ENCODE assay signal across 15 mouse cellular contexts in the genomic region with DNA sequence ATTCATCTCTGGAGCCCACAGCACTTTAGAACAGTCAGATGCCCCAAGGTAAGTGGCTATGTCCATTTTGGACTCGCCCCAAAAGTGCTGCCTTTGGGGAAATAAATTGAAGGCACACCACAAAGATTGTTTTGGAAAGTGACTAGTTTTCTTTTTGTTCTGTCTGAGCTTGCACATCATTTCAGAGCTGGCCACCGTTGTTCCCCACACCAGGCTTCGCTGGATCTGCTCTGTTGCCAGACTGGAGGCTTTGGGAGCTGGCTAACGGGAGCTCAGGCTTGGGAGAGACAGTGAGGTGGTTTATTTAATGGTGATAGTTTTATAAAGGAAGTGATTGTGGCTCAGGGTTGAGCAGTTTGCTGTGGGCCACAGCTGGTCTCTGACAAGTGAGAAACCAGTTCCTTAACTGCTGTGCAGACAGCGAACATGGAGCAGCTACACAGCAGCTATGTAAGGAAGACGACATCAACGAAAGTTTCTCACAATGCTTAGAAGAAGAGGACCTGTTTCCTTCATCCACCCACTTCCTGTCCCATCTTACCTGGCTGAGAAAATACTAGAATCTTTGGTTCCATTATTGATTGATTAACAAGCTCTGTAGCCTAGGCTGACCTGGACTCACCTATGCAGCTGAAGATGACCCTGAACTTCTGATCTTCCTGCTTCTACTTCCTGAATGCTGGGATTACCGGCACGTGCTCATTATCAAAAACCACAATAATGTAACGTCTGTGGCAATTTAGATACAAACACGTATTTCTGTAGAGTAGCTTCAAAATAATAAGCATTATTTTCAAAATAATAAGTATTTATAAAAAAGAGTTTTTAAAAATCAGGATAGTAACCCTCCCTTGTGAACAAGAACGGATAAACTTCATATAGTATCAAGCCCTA.
A peak's percentile ranks its signal among the peaks of the same experiment; 100 is the strongest.
DNase-seq lines count a peak whose midpoint lies in the region; ATAC-seq lines count a peak whose summit lies in the region.
"Had no signal": no experiment of that assay in that cellular context is flagged by ENCODE, and none has a peak within 500 bp of the region (broad histone marks: within the 10 kb centered on the region; RNA-seq: fewer than 3 reads in every experiment).

No protein-coding gene starts in this region.

- no peaks in the 10 kb centered on the region for H3K4me1 ChIP-seq in heart, embryonic 10.5 days
- peaks cover 18% of the 10 kb centered on the region for H3K4me1 ChIP-seq in lung, embryonic 15.5 days
- H3K4me1 ChIP-seq: hindbrain, embryonic 15.5 days; stomach, embryonic 15.5 days had no signal

- WGBS in heart, embryonic 10.5 days: 76% methylated on average over 12 of the region's 12 CpGs
- 57% methylated on average over 12 of the region's 12 CpGs for WGBS in lung, embryonic 15.5 days

- H3K36me3 ChIP-seq in heart, embryonic 10.5 days: no peaks in the 10 kb centered on the region
- H3K36me3 ChIP-seq in lung, embryonic 15.5 days: no peaks in the 10 kb centered on the region
- H3K36me3 ChIP-seq: embryonic facial prominence, embryonic 10.5 days; G1E; heart, embryonic 13.5 days; hindbrain, embryonic 15.5 days; stomach, embryonic 15.5 days had no signal

- no peak overlapping the region for H3K4me3 ChIP-seq in heart, embryonic 10.5 days
- no peak overlapping the region for H3K4me3 ChIP-seq in lung, embryonic 15.5 days
- H3K4me3 ChIP-seq: embryonic facial prominence, embryonic 10.5 days; heart, embryonic 13.5 days; hindbrain, embryonic 15.5 days; stomach, embryonic 15.5 days had no signal

- H3K9me3 ChIP-seq in heart, embryonic 10.5 days: 0 out of 2 replicates have a peak, but pooled peaks cover 3% of the 10 kb centered on the region
- no peaks in the 10 kb centered on the region for H3K9me3 ChIP-seq in lung, embryonic 15.5 days
- H3K9me3 ChIP-seq: embryonic facial prominence, embryonic 10.5 days; G1E; heart, embryonic 13.5 days; hindbrain, embryonic 15.5 days; stomach, embryonic 15.5 days had no signal

- no peak overlapping the region for H3K27ac ChIP-seq in heart, embryonic 10.5 days
- H3K27ac ChIP-seq in lung, embryonic 15.5 days: peak overlapping the region; percentile 54; the same call in 1 of the 2 replicates
- H3K27ac ChIP-seq: embryonic facial prominence, embryonic 10.5 days; heart, embryonic 13.5 days; hindbrain, embryonic 15.5 days; stomach, embryonic 15.5 days had no signal

- no peak overlapping the region for H3K9ac ChIP-seq in lung, embryonic 15.5 days
- H3K9ac ChIP-seq: heart, embryonic 13.5 days; hindbrain, embryonic 15.5 days; stomach, embryonic 15.5 days had no signal

- H3K4me2 ChIP-seq in lung, embryonic 15.5 days: no peak overlapping the region
- H3K4me2 ChIP-seq: heart, embryonic 13.5 days; hindbrain, embryonic 15.5 days; stomach, embryonic 15.5 days had no signal

- H3K27me3 ChIP-seq in heart, embryonic 10.5 days (ENCODE audit: insufficient read depth, poor library complexity, severe bottlenecking): no peaks in the 10 kb centered on the region
- no peaks in the 10 kb centered on the region for H3K27me3 ChIP-seq in lung, embryonic 15.5 days
- H3K27me3 ChIP-seq: heart, embryonic 13.5 days; hindbrain, embryonic 15.5 days; stomach, embryonic 15.5 days had no signal

- peak; percentile 70; the same call in 1 of the 2 replicates for ATAC-seq in lung, embryonic 15.5 days (ENCODE audit: borderline replicate concordance, extremely low read depth, low FRiP score, low TSS enrichment)
- ATAC-seq in common myeloid progenitor, adult 5-6 weeks (replicated peaks; ENCODE audit: low read depth, poor library complexity, severe bottlenecking): peak; percentile 66
- ATAC-seq in megakaryocyte, adult 5-6 weeks (ENCODE audit: poor library complexity, severe bottlenecking): 0 out of 2 replicates have a peak, but pooled peaks have one; percentile 24
- ATAC-seq: midbrain, embryonic 16.5 days had no signal

- DNase-seq in heart, adult 9 months (ENCODE audit: low spot score in 2 of 2): peak; percentile 9 to 11
- DNase-seq in heart, embryonic 10.5 days (ENCODE audit: low spot score): no peak
- no peak for DNase-seq in lung, adult 18-20 months
- DNase-seq in testis, postnatal 14 days (ENCODE audit: low spot score): no peak
- DNase-seq: adrenal gland, postnatal 25 days; cerebellum, postnatal 10 days had no signal

Comparison
In these comparisons a context has a peak if more than half of its experiments do, and no peak if none do; other contexts are left out.
1. DNase-seq: peak in heart, adult 9 months (2 of 2); none in heart, embryonic 10.5 days (single experiment), lung, adult 18-20 months (0 of 2) and testis, postnatal 14 days (single experiment).
2. Peak in every context shown above with its lines, with median percentiles within 50 percentile points of each other: ATAC-seq.